Mouse (Mus musculus): ENCODE results near the gene Myb. TPM values are rescaled to one million over a fixed set of nuclear protein-coding genes. Genes with fewer than 3 reads are reported as not detected.
"Not testable (repeated sequence)": the region's sequence is repeated elsewhere in the genome, so short reads cannot be mapped to it uniquely, and the experiment has no call there.

Myb gene
- polyA plus RNA-seq, 1 experiment = 10.4 TPM

DNA sequence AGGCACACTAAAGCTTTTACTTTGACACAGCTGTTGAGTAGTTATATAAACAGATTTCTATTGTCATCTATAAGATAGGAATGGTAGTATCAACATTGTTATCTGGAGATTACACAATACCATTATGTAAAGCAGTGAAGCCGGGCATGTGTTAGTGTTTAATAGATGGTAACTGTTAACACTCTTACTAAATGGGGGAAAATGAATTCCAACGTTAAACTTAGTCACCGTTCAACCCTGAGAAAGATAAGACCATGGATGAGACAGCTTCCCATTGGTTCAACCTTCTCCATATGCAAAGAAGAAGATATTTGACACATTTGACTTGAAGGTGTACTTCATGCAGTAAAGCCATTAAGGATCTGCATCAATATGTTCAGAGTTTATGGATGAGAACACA is 5.9 kb downstream of the Myb start:
- WGBS = 67% methylated on average over 3 of the region's 3 CpGs
- DNase-seq (ENCODE audit: low read depth in 1 of 2, low spot score in 2 of 2) = no peak
- H3K4me1 ChIP-seq (ENCODE audit: control insufficient read depth, insufficient read depth, insufficient read length) = peaks cover 15% of the 10 kb centered on the region
- H3K36me3 ChIP-seq (ENCODE audit: control insufficient read depth, insufficient read depth, low read length) = peaks cover 3% of the 10 kb centered on the region; the same call in 1 of the 2 replicates
- no peak overlapping the region for H3K4me3 ChIP-seq (ENCODE audit: extremely low read depth, insufficient read depth, insufficient read length)
- H3K27ac ChIP-seq (ENCODE audit: insufficient read depth, low read length) = no peak overlapping the region
- TF ChIP-seq POLR2A (IDR thresholded peaks at IDR 0.05; ENCODE audit: low read depth, low read length) (no peak), CTCF (IDR thresholded peaks at IDR 0.05; ENCODE audit: extremely low read depth, insufficient read depth, insufficient read length, insufficient replicate concordance) (no peak)
- no peaks in the 10 kb centered on the region for H3K27me3 ChIP-seq (ENCODE audit: control insufficient read depth, insufficient read depth, low read length)

DNA sequence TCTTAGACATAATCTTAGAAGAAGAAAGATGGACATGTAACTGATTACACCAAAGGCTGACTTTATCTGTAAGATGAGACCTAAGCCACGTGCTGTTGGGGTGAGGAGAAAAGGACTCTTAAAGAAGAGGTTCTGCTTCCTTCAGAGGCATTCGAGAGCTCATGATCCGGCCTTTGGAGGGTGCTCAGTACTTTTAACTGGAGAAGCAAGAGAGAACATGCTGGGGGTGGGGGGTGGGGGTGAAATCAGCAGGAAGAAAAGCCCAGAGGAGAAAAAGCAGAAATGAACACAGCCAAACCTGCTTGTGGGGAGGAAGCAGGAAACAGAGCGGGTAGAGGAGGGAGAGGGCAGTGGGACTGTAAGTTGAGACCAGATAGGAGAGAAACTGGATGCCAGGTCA is 7.4 kb downstream of the Myb start:
- peaks cover 3% of the 10 kb centered on the region for H3K36me3 ChIP-seq (ENCODE audit: control insufficient read depth, insufficient read depth, low read length)
- 31% methylated on average over 4 of the region's 4 CpGs for WGBS
- 0 out of 2 replicates have a peak overlapping the region, but pooled peaks have one; percentile 39 for H3K27ac ChIP-seq (ENCODE audit: insufficient read depth, low read length)
- no peak for DNase-seq (ENCODE audit: low read depth in 1 of 2, low spot score in 2 of 2)
- no peaks in the 10 kb centered on the region for H3K27me3 ChIP-seq (ENCODE audit: control insufficient read depth, insufficient read depth, low read length)
- TF ChIP-seq CTCF (IDR thresholded peaks at IDR 0.05; ENCODE audit: extremely low read depth, insufficient read depth, insufficient read length, insufficient replicate concordance) (no peak), POLR2A (IDR thresholded peaks at IDR 0.05; ENCODE audit: low read depth, low read length) (no peak)
- no peak overlapping the region for H3K4me3 ChIP-seq (ENCODE audit: extremely low read depth, insufficient read depth, insufficient read length)
- peaks cover 15% of the 10 kb centered on the region for H3K4me1 ChIP-seq (ENCODE audit: control insufficient read depth, insufficient read depth, insufficient read length)

DNA sequence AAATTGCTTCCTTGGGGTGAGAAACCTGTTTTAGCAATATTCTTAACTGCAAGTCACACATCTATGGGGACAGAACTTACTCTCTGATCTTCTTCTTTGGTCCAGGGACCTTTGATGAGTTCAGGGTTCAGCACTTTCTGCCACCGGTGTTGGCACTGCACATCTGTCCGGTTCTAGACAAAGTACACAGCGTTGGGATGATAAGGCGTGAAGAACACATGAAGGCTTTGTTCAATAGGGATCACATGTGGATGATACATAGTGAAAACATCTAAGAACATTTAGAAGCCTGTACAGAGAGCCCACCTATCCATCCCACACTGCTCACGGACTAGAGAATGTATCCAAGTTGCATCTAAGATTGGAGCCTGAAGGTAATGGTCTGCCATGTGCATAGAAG is 8.0 kb downstream of the Myb start:
- no peak for TF ChIP-seq POLR2A (IDR thresholded peaks at IDR 0.05; ENCODE audit: low read depth, low read length)
- no peak for TF ChIP-seq CTCF (IDR thresholded peaks at IDR 0.05; ENCODE audit: extremely low read depth, insufficient read depth, insufficient read length, insufficient replicate concordance)
- Histone ChIP-seq H3K4me1 (ENCODE audit: control insufficient read depth, insufficient read depth, insufficient read length) (peaks cover 15% of the 10 kb centered on the region), H3K27ac (ENCODE audit: insufficient read depth, low read length) (no peak overlapping the region), H3K36me3 (ENCODE audit: control insufficient read depth, insufficient read depth, low read length) (peaks cover 3% of the 10 kb centered on the region), H3K4me3 (ENCODE audit: extremely low read depth, insufficient read depth, insufficient read length) (no peak overlapping the region), H3K27me3 (ENCODE audit: control insufficient read depth, insufficient read depth, low read length) (no peaks in the 10 kb centered on the region)
- no peak for DNase-seq (ENCODE audit: low read depth in 1 of 2, low spot score in 2 of 2)
- 85% methylated on average over 5 of the region's 5 CpGs for WGBS

DNA sequence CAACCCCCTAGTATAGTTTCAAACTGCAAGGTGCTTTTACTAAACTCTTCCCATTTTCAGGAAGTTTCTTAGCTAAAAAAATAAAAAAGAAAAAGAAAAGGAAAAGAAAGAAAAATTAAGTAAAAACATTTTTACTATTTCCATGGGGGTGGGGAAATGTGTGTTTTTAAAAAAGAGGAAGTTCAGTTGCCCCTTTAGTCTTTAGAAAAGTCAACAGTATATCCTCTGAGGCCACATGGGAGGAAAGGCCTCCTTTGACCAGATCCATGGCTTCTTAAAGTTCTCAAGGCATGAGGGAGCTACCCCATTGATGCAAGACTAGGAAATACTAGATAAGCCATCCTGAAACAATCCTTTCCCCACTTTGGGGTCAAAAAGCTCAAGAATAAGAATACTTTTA is 9.5 kb downstream of the Myb start:
- Histone ChIP-seq H3K27ac (ENCODE audit: insufficient read depth, low read length) (0 out of 2 replicates have a peak overlapping the region, but pooled peaks have one; percentile 28), H3K36me3 (ENCODE audit: control insufficient read depth, insufficient read depth, low read length) (peaks cover 3% of the 10 kb centered on the region), H3K4me3 (ENCODE audit: extremely low read depth, insufficient read depth, insufficient read length) (no peak overlapping the region), H3K27me3 (ENCODE audit: control insufficient read depth, insufficient read depth, low read length) (no peaks in the 10 kb centered on the region), H3K4me1 (ENCODE audit: control insufficient read depth, insufficient read depth, insufficient read length) (peaks cover 15% of the 10 kb centered on the region)
- no peak for DNase-seq (ENCODE audit: low read depth in 1 of 2, low spot score in 2 of 2)
- no peak for TF ChIP-seq POLR2A (IDR thresholded peaks at IDR 0.05; ENCODE audit: low read depth, low read length)
- no peak for TF ChIP-seq CTCF (IDR thresholded peaks at IDR 0.05; ENCODE audit: extremely low read depth, insufficient read depth, insufficient read length, insufficient replicate concordance)

DNA sequence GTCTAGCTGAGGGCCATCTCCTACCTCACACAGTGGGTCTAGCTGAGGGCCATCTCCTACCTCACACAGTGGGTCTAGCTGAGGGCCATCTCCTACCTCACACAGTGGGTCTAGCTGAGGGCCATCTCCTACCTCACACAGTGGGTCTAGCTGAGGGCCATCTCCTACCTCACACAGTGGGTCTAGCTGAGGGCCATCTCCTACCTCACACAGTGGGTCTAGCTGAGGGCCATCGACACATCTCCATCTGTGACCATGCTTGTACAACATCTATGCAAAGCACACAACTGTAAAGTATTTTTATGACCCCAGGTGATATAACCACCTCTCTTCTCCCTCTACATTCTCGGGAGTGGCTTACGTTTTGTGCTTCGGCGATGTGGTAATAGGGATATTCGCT is 10.8 kb downstream of the Myb start:
- H3K4me3 ChIP-seq (ENCODE audit: extremely low read depth, insufficient read depth, insufficient read length); DNase-seq (ENCODE audit: low read depth in 1 of 2, low spot score in 2 of 2); H3K27ac ChIP-seq (ENCODE audit: insufficient read depth, low read length); H3K36me3 ChIP-seq (ENCODE audit: control insufficient read depth, insufficient read depth, low read length); H3K27me3 ChIP-seq (ENCODE audit: control insufficient read depth, insufficient read depth, low read length): not testable (repeated sequence)
- WGBS = 95% methylated on average over 6 of the region's 6 CpGs
- peaks cover 13% of the 10 kb centered on the region for H3K4me1 ChIP-seq (ENCODE audit: control insufficient read depth, insufficient read depth, insufficient read length)

DNA sequence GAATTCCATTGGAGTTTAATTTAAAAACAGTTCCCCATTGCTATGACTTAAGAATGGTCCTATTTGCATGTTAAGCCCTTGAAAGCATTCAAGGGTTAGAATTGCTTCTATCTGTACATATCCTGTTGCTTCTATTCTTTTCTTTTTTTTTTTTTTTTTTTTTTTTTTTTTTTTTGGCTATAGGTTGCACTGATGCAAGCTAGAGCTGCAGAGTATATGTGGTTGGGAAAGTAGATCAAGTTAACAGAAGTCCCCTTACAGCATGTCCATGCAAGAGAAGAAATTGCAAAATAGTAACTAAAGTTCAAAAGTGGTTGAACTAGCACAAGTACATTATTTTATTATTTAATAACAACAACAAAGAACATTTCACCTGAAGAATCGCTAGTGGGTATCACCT is 14.1 kb downstream of the Myb start:
- Histone ChIP-seq H3K27ac (ENCODE audit: insufficient read depth, low read length) (no peak overlapping the region), H3K4me1 (ENCODE audit: control insufficient read depth, insufficient read depth, insufficient read length) (peaks cover 5% of the 10 kb centered on the region; the same call in 1 of the 2 replicates), H3K4me3 (ENCODE audit: extremely low read depth, insufficient read depth, insufficient read length) (no peak overlapping the region), H3K27me3 (ENCODE audit: control insufficient read depth, insufficient read depth, low read length) (no peaks in the 10 kb centered on the region), H3K36me3 (ENCODE audit: control insufficient read depth, insufficient read depth, low read length) (peaks cover 1% of the 10 kb centered on the region)
- 91% methylated on average over 1 of the region's 1 CpGs for WGBS
- DNase-seq (ENCODE audit: low read depth in 1 of 2, low spot score in 2 of 2) = no peak
- no peak for TF ChIP-seq POLR2A (IDR thresholded peaks at IDR 0.05; ENCODE audit: low read depth, low read length)
- no peak for TF ChIP-seq CTCF (IDR thresholded peaks at IDR 0.05; ENCODE audit: extremely low read depth, insufficient read depth, insufficient read length, insufficient replicate concordance)

DNA sequence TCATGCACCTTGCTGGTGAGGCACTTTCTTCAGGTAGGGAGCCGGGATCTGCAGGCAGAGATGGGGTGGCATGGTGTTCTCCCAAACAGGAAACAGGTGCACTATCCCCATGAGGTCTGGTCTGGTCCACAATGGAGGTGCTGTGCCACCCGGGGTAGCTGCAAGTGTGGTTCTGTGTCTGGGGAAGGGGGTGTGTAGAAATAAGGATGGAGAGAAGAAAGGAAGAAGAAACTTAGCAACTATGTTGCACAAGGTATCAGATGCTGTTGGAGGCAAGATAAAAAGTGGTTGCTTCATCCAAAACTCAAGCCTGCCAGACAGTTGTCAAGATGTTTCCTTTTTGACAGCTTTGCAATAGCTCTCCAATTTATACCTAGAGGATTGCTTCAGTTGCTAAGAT is 14.5 kb downstream of the Myb start:
- Histone ChIP-seq H3K36me3 (ENCODE audit: control insufficient read depth, insufficient read depth, low read length) (peaks cover 1% of the 10 kb centered on the region), H3K4me1 (ENCODE audit: control insufficient read depth, insufficient read depth, insufficient read length) (0 out of 2 replicates have a peak, but pooled peaks cover 3% of the 10 kb centered on the region), H3K27me3 (ENCODE audit: control insufficient read depth, insufficient read depth, low read length) (no peaks in the 10 kb centered on the region), H3K4me3 (ENCODE audit: extremely low read depth, insufficient read depth, insufficient read length) (no peak overlapping the region), H3K27ac (ENCODE audit: insufficient read depth, low read length) (no peak overlapping the region)
- WGBS = 21% methylated on average over 2 of the region's 2 CpGs
- TF ChIP-seq CTCF (IDR thresholded peaks at IDR 0.05; ENCODE audit: extremely low read depth, insufficient read depth, insufficient read length, insufficient replicate concordance) = no peak
- TF ChIP-seq POLR2A (IDR thresholded peaks at IDR 0.05; ENCODE audit: low read depth, low read length) = no peak
- DNase-seq (ENCODE audit: low read depth in 1 of 2, low spot score in 2 of 2) = no peak
